Mouse (Mus musculus) brain, embryonic 14.5 days (tissue): ENCODE measurements at regions not wholly inside any gene's neighbourhood (a gene's known extent, or its start where the extent isn't known, plus 50 kb on each side); places are given as distances from the start of the nearest gene placed in this dataset.

ENCODE experiments used
- CTCF ChIP-seq: fragments of 200-500 bp; IDR thresholded peaks from 2 replicates; pipeline ENCODE4 v1.5.1; 2012; ENCODE audit warnings: inconsistent platforms, mild to moderate bottlenecking, moderate library complexity, borderline replicate concordance; ENCODE audit not compliant: insufficient read depth, insufficient read length; ENCODE audit errors: extremely low read depth
- POLR2A ChIP-seq: fragments of 200-500 bp; IDR thresholded peaks from 2 replicates; pipeline ENCODE4 v1.6.1; 2012; ENCODE audit warnings: mild to moderate bottlenecking, inconsistent platforms, borderline replicate concordance; ENCODE audit not compliant: poor library complexity, insufficient read depth, insufficient read length, severe bottlenecking; ENCODE audit errors: extremely low read depth

- TF ChIP-seq CTCF (no peak), POLR2A (no peak)
Measured at GRCm38 (mm10) chr13:5315011-5315410, 546.3 kb upstream of the Klf6 start.
